Comparison of ENCODE assay signal across 15 mouse cellular contexts in the genomic region with DNA sequence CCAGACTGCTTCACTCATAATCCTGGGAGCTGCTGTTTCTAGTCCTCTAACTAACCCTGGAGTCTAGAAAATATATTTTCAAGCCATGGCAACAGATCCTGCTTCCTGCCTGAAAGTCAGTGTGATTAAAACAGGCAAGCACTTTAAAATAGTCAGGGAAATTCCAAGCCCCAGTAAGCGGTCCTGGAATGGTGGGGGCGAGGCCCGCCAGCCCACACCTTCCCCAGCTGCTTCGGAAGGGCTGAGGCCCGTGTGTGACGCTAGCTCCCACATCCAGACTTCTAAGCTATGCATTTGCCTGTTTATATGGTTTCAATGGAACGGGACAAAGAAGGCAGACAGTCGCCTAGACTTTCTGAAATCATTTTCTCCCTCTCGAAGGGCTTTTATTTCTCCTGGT.
DNase-seq lines count a peak whose midpoint lies in the region; ATAC-seq lines count a peak whose summit lies in the region.
"Had no signal": no experiment of that assay in that cellular context is flagged by ENCODE, and none has a peak within 500 bp of the region (broad histone marks: within the 10 kb centered on the region; RNA-seq: fewer than 3 reads in every experiment).

No protein-coding gene starts in this region.

- no peaks in the 10 kb centered on the region for H3K9me3 ChIP-seq in limb, embryonic 13.5 days
- H3K9me3 ChIP-seq: midbrain, embryonic 12.5 days had no signal

- ATAC-seq in limb, embryonic 13.5 days (ENCODE audit: low FRiP score, low read depth): peak; percentile 52; the same call in 1 of the 2 replicates
- ATAC-seq: liver, postnatal 0 days had no signal

- intact Hi-C loops in left cerebral cortex, postnatal 36 days (cut with DNase I): no loop called here
- intact Hi-C loops in left cerebral cortex, postnatal 4 days (cut with DNase I): no loop called here

- H3K4me3 ChIP-seq in limb, embryonic 13.5 days: no peak overlapping the region
- H3K4me3 ChIP-seq: erythroblast, embryonic 14.5 days; gastrocnemius, adult 2 months; layer of hippocampus, adult 2 months; midbrain, embryonic 12.5 days had no signal

- peaks cover 10% of the 10 kb centered on the region for H3K4me1 ChIP-seq in limb, embryonic 13.5 days
- H3K4me1 ChIP-seq: midbrain, embryonic 12.5 days had no signal

- no peak overlapping the region for H3K9ac ChIP-seq in limb, embryonic 13.5 days
- H3K9ac ChIP-seq: liver, postnatal 0 days; midbrain, embryonic 12.5 days had no signal

- no peaks in the 10 kb centered on the region for H3K36me3 ChIP-seq in limb, embryonic 13.5 days
- H3K36me3 ChIP-seq: midbrain, embryonic 12.5 days had no signal

- 24% methylated on average over 9 of the region's 9 CpGs for WGBS in limb, embryonic 13.5 days

- H3K27me3 ChIP-seq in limb, embryonic 13.5 days: no peaks in the 10 kb centered on the region
- H3K27me3 ChIP-seq: midbrain, embryonic 12.5 days had no signal

- peak; percentile 43 to 45 for DNase-seq in frontal cortex, postnatal 36 days (ENCODE audit: low spot score in 2 of 2)
- no peak for DNase-seq in frontal cortex, postnatal 10 days (ENCODE audit: low spot score in 2 of 2)
- DNase-seq in left cerebral cortex, postnatal 36 days (ENCODE audit: low spot score in 2 of 2): peak; percentile 28 to 65
- DNase-seq in left cerebral cortex, postnatal 4 days: no peak
- peak; percentile 35 for DNase-seq in forelimb bud, embryonic 11.5 days (ENCODE audit: low read depth, low spot score)
- no peak for DNase-seq in layer of hippocampus, postnatal 25 days (ENCODE audit: extremely low spot score in 1 of 2, low spot score in 1 of 2)
- no peak for DNase-seq in spleen, postnatal 36 days (ENCODE audit: low spot score in 2 of 2)
- DNase-seq: cerebellum, postnatal 14 days; gastrocnemius, adult 2 months; heart, adult 11 months; liver, postnatal 0 days had no signal

- no peak overlapping the region for H3K4me2 ChIP-seq in limb, embryonic 13.5 days (replicated peaks)
- H3K4me2 ChIP-seq: midbrain, embryonic 12.5 days had no signal

- H3K27ac ChIP-seq in limb, embryonic 13.5 days: peak overlapping the region; percentile 44; the same call in 1 of the 2 replicates
- H3K27ac ChIP-seq: gastrocnemius, adult 2 months; layer of hippocampus, adult 2 months; midbrain, embryonic 12.5 days had no signal

Comparison
In these comparisons a context has a peak if more than half of its experiments do, and no peak if none do; other contexts are left out.
1. DNase-seq: peak in frontal cortex, postnatal 36 days (2 of 2), left cerebral cortex, postnatal 36 days (2 of 2) and forelimb bud, embryonic 11.5 days (single experiment); none in frontal cortex, postnatal 10 days (0 of 2), left cerebral cortex, postnatal 4 days (single experiment), layer of hippocampus, postnatal 25 days (0 of 2) and spleen, postnatal 36 days (0 of 2).